Mouse (Mus musculus): ENCODE measurements around the gene Sgip1.

Sgip1 gene

DNA sequence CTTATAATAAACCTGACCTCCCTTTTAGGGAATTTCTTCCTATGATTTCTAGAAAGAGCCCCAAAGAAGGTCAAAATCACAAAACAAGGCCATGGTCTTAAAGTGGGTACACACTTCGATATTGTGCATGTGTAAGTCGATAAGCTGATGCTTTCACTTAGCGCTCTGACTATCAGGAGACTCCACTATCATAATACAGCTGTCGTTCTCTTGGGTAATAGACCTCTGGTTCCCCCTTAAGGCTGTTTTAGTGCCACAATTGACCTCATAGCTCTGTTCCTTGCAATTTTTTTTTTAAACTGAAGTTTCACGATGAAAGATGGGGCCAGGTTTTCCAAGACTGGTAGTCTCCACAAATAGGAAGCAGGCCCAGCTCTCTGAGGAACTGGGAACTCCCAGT, 238.3 kb downstream of the Sgip1 start:
- DNase-seq: no peak

DNA sequence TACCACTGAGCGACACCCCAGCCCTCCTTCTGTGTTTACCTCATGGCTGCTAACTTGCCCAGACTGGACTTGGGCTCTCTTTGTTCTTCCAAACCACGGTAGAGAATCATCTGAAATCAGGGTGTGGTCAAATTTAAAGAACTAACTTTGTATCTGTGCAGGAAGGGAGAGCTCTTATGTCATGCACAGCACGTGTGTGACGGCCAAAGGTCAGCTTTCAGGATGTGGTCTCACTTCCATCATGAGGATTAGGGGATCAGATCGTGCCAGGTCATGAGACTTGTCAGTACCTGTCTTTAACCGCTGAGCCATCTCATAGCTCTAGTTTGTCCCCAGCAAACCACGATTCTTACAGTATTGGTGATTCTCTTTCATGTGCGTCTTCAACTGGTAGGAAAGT, 240.6 kb downstream of the Sgip1 start:
- DNase-seq: no peak

DNA sequence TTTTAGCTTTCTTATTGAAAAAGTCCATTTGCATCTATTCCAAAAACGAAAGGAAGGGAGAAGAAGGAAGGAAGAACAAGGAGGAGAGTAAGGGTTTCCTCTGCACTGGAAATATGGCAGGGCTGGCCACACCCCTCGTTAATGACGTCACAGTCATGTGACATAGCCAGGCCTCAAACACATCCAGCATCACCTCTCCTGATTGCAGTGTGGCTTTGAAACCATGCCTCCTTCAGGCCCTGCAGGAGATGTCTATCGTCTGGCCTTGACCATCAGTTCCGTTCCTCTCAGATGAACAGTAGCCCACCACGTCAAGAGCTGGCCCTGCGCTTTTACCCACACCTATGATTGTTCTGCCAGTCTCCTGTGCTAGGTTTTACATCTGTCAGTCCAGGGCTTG, 245.1 kb downstream of the Sgip1 start:
- no peak for DNase-seq

DNA sequence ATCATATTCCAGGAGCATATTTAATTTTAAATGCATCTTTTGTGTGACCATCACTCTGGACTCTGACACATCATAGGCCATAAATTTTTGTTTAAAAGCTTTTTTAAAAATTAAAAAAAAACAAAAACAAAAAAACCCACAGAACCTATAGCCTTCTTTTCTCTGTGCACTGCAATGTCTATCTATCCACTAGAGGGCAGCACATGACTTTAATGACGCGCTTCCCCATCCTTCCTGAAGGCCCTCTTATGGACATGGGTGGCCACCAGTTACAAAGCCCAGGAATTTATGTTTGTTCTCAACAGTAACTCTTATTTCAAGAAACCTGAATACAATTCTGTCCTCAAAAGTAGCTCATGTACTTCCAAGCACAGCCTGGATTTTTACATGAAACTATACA, 245.8 kb downstream of the Sgip1 start:
- peak; percentile 45 for DNase-seq

DNA sequence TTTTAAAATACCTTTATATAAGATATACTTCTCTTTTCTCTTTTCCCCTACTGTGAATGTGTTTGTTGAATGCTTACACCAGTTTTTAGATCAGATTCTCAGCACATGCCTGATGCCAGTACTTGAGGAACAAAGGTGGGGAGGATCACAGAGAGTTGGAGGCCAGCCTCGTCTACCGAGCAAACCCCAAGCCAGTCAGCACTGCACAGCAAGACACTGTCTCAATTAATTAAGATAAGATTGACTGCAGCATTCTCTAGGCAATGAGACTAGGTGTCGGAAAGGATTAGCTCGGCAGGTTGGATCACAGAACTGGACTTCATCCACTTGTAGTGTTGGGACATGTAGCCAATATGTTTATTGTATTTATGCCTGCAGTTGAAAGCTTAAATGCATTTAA, 246.2 kb downstream of the Sgip1 start:
- no peak for DNase-seq

DNA sequence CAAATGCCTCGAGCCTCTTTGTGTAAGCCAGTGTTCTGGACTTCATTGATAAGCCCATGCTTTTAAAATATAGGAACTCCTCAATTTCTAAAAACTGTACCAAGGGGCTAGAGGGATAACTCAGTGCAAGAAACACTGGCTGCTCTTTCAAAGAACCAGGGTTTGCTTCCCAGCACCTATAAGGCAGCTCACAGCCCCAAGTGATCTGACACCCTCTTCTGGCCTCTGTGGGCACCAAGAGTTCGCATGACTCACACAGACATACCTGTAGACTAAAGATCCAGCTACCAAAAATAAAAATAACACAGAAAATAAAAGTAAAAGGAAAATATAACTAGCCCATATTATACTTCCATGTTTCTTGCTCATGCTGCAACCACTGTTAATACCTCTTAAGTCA, 246.7 kb downstream of the Sgip1 start:
- DNase-seq: no peak

DNA sequence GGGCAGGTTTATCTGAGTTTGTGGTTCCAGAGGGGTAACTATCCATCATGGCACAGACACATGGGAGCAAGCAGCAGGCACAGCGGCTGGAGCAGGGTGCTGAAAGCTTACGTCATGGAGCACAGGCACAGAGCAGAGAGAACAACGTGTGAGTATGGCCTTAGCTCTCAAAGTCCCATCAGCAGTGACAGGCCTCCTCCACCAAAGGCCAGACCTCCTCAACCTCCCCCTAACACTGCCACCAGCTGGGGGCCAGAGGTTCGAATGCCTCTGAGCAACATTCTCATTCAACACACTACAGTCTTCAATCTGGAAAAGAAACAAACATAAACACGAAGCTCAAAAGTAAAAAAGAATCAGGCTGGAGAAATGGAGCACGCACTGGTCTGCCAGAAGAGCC, 247.4 kb downstream of the Sgip1 start:
- DNase-seq: no peak

DNA sequence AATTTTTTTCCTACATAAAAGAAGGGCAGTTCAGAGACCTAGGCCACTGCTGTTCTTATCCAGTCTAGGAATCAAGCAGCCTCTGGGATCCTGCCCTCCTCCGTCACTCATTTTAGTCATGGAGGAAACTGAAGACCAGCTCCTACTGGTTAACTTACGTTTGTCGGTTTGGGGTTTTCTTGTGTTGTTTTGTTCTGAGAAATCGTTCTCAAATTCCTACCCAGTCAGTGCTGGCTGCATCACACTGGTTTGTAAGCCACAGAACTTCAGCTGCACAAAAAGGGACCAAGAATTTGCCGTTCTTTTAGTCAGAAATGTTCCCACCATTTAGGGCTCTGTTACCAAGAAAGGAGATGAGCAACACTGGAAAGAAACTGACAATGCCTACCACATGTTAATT, 248.3 kb downstream of the Sgip1 start:
- no peak for DNase-seq

DNA sequence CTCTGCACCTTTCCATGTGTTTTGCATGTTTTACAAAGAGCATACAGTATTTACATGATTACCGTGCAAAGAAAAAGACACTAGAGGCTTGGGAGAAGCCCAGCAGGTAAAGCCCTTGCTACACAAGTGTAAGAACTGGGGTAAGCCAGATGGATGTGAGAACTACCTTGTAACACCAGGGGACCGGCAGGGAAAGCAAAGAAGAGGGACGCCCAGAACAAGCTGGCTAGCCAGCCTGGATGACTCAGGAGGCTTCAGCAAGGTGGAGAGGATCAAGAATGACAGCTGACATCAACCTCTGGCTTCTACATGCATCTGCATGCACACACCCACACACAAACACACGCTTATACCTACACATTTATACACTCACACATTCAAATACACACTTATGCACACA, 248.9 kb downstream of the Sgip1 start:
- no peak for DNase-seq

DNA sequence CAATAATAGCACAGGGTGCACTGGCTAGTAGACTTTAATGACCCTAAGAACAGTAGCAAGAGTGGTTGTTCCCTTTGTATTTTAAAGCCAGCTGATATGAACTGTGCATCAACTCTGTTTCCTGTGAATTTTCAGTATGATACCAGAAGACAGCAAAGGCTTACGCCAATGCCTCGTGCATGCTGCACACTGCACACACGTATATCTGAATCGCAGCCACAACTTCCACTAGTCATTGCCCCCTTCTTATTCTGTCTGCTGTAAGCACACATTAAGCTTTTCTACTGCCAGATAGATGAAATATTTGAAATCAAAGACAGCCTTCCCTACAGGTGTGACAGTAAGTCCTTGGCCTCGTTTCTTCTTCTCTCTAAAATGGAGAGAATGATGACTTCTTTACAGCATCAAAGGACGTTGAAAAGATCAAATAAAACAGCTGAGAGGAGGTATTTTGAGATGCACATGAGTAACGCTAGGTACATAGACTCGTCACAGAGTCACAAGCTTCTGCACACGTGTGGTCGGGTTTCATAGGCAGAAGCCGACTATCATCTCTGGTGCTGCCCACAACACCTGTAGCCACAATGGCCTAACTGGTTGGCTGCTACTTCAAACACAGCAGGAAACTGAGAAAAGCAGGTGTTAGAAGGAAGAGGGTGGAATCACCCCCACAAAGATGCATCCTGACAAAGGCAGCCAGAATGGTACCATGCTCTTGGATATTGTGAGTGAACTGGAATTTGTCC, 249.7 kb downstream of the Sgip1 start:
- DNase-seq: no peak

DNA sequence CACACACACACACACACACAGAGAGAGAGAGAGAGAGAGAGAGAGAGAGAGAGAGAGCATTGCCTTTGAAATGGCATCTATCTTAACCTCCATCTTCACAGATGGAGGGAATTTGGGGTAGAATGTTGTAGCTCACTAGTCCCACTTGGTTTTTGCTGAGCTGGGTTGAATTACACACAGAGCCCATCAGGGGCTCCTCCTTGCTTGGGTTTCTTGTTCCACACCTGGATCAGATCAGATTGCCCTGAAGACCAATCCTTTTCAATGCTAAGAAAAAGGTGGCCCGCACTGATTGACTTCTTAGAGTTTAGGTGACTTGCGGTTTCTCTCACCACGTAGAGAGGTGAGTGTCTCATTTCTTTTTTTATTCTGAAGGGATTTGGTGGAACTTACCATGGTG, 250.6 kb downstream of the Sgip1 start:
- DNase-seq: no peak

DNA sequence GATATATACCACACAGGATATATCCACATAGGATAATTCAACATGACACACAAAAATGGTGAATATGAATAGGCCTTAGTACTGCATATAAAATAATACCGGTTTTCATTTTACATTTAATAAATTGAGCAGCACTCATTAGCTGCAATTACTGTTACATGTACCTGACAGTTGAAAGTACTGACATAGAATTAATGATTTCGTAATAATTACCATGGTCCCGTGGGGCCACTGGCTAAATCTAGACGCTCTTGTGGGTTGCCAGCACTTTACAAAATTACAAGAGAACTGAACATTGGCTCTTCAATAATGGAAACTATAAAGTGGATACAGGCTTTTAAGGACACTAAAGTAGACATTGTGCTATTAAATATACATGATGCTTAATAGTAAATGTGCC, 263.6 kb downstream of the Sgip1 start:
- no peak for DNase-seq

DNA sequence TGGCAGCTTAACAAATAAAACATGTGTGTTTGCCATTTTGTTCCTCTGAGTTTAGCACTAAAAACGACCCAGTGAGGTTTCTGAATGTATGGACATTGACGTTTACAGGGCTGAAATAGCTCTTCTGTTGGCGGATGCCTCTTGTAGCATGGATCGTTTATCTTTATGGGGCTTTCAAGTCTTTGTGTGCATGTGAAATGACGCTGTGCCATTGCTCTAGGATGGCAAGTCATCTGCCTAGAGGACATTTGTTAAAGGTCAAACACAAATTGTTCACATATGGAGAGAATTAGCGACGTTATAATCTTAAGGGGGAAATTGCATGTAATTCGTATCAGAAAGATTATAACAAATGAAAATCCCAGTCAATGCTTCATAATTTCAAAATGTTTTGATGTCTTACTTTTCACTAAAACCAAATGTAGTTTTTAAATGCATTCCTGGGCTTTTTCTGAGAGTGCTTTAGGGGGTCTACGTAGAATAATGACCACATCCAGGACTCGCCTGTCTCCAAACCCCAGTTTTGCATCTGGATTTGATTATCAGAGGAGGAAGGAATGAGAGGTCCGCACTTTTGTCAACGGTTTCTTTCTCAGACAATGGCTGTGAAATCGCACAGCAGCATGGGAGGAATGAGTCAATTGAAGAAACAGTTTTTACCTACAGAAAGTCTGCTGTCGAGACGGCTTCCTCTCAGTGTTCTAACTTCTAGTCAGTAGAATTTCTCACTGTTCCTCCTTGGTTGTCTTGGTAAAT, 264.3 kb downstream of the Sgip1 start:
- no peak for DNase-seq

DNA sequence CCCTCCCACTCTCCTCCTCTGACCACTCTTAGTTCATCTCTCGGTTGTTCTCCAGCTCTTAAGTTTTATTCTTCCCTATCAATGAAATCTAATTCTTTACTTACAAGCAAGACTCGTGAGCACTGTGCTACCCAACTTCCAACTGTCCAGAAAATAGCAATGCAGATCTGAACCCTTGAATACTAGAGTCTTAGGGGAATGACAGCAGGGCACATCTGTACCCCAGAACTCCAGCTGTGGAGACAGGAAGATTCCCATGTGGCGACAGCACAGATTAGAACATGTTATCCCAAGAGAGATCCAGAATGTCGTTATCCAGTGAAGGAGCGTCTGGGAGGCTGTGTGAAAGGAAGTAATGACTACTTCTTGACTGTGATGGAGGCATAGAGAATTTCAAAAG, 265.2 kb downstream of the Sgip1 start:
- no peak for DNase-seq

DNA sequence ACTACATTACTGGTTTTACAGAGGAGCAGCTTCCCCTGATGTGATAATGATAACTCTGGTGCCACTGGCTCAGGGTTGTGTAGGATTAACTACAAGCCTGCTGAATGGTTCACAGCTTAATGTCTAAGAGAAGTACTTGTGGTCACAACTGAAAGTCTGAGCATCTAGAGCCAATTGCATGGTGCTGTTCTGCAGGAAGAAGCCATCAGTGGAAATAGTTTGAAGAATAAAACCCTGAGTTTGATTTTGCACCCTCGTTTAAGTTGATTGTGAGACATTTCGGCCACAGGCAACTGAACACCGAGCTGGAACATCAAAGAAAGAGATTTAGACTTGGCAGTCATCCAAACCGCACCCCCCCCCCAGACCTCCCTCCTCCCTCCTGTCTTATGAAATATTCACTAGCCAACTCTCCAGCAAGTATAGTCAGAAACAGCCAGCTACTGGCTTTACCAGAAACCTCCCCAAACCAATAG, 265.9 kb downstream of the Sgip1 start:
- DNase-seq: no peak

DNA sequence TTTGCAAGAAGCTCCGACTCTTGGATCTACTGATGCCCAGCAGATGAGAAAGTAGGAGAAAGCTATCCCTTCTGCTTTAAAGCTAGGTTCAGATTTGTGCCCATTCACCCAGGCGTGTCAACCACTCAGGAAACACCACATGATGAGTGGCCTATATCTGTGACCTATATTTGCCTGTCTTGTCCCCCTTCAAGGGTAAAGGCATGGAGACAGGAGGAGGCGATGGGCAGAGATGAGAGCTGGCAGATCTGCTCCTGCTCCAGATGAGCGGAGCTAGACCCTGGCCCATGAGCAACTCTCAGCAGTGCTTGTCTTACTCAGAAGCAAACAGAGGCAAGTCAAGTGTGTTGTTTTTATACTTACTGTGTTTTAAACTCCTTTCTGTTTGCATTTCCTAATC, 269.6 kb downstream of the Sgip1 start:
- DNase-seq: no peak

DNA sequence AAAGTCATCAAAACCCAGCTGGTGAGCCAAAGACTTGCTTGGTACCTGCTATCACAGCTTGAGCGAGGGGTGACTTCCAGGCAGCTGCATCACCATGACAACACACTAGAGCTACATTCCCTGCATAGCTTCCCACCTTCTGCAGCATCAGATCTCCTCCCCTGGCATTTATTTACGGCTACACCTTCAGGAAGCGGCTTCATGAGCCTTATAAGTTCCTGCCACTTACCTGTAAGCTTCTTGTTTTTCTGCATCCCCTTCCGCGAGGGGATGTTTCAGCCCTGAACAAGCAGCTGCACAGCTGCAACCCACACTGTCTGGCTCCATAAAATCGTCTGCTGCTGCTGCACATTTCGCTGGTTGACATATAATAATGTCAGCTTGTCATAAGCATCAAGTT, 270.7 kb downstream of the Sgip1 start:
- DNase-seq: no peak

DNA sequence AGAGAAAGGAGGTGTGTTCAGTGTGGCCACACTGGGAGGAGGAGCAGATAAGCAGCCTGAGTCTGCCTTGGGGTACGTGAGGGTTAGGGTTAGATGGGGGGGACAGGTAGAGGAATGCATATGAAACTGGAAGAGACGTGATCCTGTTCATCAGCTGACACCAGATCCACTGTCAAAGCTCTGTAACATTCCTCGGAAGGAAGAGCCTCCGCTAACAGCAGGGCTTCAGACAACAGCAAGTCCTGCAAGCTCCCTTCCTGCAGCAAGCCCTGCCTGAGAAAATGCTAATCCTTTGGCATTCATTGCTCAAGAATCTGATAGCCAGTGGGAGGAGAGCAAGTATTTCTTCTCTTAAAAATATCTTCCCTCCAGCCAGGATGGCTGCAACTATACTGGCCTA, 272.4 kb downstream of the Sgip1 start:
- DNase-seq: no peak

Measured in right cerebral cortex, postnatal 14 days (tissue).